Mouse (Mus musculus): Measurements from ENCODE around the gene Tubgcp6. TPM values are rescaled to one million over a fixed set of nuclear protein-coding genes. Genes with fewer than 3 reads are reported as not detected.

The Tubgcp6 gene
- total RNA-seq, 2 experiments from 2014 or later = 20.2 to 23.4 TPM

- no peak for ATAC-seq (replicated peaks; ENCODE audit: poor library complexity, severe bottlenecking)
Measured at GRCm38 (mm10) chr15:89143134-89143533, 20.2 kb upstream of the Tubgcp6 start.

GRCm38 (mm10) chr15:89141905-89142304, 19.0 kb upstream of the Tubgcp6 start:
- ATAC-seq (replicated peaks; ENCODE audit: poor library complexity, severe bottlenecking) = no peak

DNA sequence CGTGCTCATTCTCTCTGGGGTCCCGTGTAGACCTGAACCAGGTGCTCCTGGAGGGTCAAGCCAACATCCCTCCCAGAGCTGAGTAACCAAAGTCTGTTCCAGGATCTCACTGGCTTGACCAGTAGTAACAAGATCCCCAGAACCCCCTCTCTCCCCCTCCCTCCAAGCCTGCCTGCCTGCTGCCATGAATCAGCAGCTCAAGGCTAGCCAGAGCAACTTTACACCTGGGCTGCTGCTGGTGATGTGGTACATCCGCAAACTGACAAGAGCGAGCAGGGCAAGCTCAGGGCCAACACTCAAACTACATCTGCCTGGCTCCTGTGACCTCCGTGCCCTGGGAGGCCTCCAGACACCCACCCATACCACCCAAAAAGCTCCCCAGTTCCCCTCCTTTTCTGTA, 18.5 kb upstream of the Tubgcp6 start:
- no peak for ATAC-seq (replicated peaks; ENCODE audit: poor library complexity, severe bottlenecking)

DNA sequence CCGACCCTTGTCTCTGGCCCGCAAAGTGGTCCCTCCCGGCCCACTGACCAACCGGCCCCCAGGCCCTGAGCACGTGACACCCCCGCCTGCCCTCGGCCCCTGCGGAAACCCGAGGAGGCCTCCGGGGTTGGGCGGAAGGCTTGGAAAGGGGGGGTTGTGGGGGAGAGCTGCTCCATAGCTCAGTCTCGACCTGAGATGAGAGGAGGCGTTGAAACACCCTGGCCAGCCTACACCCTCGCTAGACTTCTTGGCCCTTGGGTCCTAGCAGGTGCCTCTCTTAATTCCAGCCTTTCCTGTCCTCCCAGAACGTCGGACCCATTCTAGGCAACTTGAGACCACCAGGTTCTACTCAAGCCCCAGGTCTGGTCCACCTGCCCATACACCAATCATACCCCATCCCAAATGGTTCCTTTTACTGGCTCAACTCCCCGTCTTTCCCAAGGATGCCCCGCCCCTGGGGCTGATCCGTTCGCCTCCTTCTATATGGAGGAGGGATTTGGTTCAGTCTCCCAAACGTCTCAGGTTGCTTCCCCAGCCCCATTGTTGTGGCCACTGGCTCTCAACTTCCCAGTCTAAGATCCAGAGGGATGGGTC, 17.8 kb upstream of the Tubgcp6 start, which contains the start of gene Mapk12:
TSS of gene Mapk12 (minus strand) at position 45 of the 594 bp plus-strand sequence.
- 0 out of 2 replicates have a peak, but pooled peaks have one; percentile 11 for ATAC-seq (replicated peaks; ENCODE audit: poor library complexity, severe bottlenecking)

- ATAC-seq (replicated peaks; ENCODE audit: poor library complexity, severe bottlenecking) = peak; percentile 7; the same call in 1 of the 2 replicates
Measured at GRCm38 (mm10) chr15:89140048-89140658, 17.2 kb upstream of the Tubgcp6 start.

DNA sequence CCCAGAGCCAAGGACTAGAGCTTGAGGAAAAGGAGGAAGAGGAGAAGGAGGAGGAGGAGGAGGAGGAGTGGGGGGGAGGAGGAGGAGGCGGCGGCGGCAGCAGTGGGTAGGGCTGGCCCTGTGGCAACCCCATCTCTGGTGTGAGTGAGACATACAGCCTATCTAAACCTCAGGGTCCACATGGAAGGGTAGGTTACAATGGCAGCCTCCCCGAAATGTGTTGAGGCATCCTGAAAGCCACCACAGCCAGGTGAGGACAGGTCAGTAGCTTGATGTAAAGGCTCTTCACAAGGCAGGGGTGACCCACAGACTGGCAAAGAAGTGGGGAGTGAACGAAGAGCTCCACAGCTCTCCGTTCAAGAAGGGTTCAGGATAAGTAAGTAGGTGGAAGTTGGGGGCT, 15.6 kb upstream of the Tubgcp6 start:
- no peak for ATAC-seq (replicated peaks; ENCODE audit: poor library complexity, severe bottlenecking)

DNA sequence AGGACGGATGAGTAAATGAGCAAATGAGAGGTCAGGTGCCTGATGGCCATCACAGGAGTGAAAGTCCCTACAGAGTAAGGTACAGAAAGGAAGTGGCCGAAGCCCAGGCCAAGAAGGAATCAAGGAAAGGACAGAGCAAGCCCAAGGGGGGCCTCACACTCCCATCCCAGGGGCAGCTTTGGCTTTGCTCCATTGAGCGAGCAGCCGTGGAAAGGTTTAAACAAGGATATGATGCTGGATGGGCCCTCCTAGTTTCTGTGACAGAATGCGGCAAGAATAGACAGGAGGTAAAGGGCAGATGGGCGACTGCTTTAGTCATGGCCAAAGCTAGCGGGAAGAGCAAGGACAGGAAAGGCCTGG, 15.1 kb upstream of the Tubgcp6 start:
- no peak for ATAC-seq (replicated peaks; ENCODE audit: poor library complexity, severe bottlenecking)

DNA sequence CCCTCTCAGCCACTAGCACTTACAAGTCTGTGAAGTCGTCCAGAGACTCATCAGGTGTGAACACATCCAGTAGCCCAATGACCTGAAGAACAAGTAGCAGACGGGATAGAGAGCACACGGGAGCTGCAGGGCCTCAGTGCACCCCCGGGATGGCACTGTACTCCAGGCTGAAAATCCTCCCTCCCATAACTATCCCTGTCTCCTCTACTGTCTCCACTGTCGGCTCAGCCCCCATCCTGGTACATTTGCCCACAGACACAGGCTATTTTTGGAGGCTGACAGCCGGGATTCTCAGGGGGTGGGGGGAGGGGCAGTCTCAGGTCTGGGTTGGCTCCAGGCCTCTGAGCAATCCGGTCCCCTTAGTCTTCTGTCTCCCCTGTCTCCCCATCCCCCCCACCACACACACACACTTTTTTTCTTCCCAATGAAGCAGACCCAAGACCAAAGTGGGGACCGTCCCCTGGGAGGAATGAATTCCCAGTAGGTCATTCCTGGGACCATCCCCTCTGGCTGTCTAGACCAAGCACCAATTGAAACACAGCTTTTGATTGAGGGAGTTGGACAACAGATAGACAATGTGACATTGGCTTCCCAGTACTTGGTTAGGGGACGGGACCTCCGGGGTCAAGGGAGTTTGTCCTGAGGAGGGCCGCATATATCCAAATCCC, 14.6 kb upstream of the Tubgcp6 start:
- no peak for ATAC-seq (replicated peaks; ENCODE audit: poor library complexity, severe bottlenecking)

DNA sequence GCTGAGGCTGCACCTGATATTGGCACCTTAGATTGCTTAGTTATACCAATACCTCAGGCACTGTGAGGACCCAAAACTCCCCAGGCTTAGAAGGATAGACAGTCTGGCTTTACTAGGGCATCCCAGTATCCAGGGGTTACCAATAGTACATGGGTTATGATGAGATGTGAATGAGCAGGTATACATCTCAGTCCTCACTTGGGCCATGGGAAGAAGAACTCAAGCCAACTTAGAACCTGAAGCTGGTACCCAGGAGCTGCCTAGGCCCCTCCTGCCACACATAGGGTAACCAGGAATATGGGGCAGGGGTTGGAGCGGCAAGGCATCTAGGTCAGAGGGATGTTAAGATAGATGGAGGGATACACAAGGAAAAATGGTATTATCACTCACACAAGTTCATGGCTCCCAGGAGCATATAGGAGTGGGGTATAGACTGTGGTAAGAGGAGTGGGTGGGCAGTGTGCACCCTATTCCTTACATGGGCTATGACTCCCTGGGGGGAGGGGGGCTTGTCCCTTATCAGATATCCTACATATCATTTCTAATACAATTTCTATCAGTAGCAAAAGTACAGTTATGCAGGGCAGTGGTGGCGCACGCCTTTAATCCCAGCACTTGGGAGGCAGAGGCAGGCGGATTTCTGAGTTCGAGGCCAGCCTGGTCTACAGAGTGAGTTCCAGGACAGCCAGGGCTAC, 13.7 kb upstream of the Tubgcp6 start:
- ATAC-seq (replicated peaks; ENCODE audit: poor library complexity, severe bottlenecking) = no peak

DNA sequence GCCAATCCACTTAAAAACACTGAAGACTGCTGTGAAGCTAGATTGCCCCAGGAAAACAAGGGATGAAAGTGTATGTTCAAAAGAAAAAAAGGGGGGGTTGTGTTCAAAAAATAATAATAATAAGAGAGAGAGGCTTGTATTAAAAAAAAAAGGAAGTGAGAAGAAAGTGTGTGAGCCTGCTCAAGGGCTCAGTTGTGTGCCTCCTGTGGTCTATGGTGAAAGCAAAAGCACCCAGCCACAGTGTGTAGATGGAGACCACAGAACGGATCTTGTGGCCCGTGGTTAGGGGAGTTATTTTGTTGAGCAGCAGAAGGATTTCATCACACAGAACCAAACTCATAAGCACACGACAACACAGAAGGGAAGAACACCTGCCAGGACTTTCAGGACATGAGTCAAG, 8.4 kb upstream of the Tubgcp6 start:
- ATAC-seq (replicated peaks; ENCODE audit: poor library complexity, severe bottlenecking) = peak; percentile 80

DNA sequence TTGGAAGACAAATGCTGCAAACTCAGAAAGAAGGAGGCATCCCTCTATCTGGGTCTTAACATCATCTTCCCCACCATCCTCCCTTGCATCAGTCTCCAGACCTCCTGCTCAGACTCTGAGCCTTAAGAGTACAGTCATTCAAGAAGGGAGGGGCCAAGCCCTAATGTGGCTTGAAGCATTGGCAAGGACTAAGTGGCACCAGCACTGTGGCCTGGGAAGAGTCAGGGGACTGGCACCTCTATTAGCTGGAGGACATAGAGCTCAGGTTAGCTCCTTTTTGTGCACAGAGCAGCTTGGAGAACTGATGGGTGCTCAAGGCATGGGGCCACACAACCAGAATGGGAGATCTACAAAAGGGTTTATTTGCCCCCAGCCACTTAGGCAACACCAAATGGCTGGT, 7.3 kb upstream of the Tubgcp6 start:
- ATAC-seq (replicated peaks; ENCODE audit: poor library complexity, severe bottlenecking) = no peak

- peak; percentile 55 for ATAC-seq (replicated peaks; ENCODE audit: poor library complexity, severe bottlenecking)
Measured at GRCm38 (mm10) chr15:89128382-89129350, 5.8 kb upstream of the Tubgcp6 start, which contains the start of gene Hdac10. Hdac10 (minus strand) TSS chr15:89128700.

DNA sequence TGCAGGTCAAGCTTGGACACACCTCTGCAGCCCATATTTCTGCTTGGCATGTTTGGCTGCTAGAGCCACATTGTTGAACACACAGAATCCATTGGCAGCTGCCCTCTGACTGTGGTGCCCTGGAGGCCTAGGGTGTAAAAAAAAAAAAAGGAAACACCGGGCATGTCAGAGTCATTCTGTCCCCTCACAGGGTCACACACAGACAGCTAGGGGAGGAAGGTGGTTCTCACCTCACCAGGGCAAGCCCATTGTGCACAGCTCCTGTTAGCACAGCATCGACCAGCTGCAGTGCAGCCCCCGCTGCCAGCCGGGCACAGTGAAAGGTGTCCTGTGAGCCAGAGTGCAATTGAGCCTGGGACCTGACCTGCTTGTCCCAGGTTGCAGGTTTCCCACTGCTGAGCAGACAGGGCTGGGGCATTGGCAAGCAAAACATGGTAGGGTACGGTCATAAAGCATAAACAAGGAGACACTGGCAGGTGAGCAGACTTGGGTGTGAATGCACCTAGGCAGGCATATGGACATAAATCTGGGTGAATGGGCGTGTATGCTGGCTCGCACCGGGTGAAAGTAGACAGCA, 4.5 kb upstream of the Tubgcp6 start:
- no peak for ATAC-seq (replicated peaks; ENCODE audit: poor library complexity, severe bottlenecking)

DNA sequence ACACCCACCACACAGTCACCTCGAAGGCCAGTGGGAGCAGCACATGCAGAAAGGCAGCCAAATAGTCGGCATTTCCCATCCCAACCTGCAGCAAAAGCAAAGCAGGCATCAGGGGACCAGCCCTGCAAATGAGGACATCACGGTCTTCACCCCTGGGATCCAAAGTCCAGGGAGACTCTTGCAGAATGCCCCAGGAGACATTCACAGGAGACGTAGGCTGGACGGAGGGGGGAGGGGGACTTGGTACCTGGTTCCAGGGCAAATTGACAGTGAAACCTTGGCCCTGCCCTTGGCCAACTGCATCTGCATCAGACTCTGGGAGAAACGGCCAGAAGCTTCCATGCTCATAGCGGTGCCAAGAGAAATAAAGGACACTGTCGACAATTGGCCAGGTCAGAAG, 3.7 kb upstream of the Tubgcp6 start:
- no peak for ATAC-seq (replicated peaks; ENCODE audit: poor library complexity, severe bottlenecking)

DNA sequence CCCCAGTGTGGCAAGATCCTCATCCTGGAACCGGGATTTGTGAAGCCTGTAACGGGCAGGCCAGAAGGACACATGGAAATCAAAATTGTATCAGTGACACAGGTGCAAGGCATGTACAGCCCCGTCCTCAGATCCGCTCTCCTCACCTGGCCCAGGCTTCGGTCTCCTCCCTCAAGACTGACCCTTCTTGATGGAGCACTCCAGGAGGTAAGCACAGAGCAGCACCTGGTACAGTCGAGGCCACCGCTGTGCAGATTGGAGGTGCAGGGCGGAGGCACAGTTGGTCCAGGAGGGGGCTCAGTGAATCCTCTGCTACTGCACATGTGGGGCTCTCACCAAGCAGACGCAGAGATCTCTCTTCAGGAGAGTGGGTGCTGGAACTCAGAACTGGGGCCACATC, 2.4 kb upstream of the Tubgcp6 start:
- ATAC-seq (replicated peaks; ENCODE audit: poor library complexity, severe bottlenecking) = no peak

GRCm38 (mm10) chr15:89124312-89124711, 1.4 kb upstream of the Tubgcp6 start:
- ATAC-seq (replicated peaks; ENCODE audit: poor library complexity, severe bottlenecking) = no peak

DNA sequence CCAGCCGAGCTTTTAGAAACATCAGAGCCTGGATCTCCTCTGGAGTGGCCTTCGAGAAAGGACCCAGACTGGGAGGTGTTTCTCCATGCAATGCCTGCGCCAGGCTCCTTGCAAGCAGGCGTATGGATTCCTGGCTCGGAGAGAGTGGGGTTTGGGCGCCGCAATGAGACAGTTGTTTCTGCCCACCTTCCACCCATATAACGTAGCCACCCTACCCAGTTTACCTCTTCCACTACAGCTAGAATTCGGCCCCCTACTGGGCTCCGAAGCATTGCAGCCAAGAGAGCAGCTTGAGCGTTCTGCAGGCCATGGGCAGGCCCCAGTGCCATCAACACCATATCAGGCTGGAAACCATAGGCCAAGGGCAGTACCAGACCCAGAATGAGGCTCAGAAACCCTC, 683 bp upstream of the Tubgcp6 start:
- no peak for ATAC-seq (replicated peaks; ENCODE audit: poor library complexity, severe bottlenecking)

- ATAC-seq (replicated peaks; ENCODE audit: poor library complexity, severe bottlenecking) = peak; percentile 63
Measured at GRCm38 (mm10) chr15:89118007-89118406, 4.9 kb downstream of the Tubgcp6 start.

DNA sequence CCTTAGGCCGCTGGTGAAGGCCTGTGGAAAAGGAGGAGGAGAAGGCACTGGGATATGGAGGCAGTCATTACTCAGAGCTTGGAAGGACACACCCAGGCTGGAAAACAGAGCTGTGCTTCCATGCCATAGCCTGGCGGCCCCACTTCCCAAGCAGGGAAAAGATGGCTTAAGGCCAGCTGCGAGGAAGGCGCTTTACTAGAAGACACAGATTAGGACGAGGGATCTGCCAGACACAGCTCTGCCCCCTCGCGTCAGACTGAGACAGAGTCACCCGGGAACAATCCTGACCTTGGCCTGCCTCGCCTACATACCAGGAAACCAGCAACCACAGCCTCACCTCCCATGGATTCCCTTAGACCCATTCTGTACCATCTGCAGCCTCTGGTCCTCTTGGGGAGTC, 12.8 kb downstream of the Tubgcp6 start:
- ATAC-seq (replicated peaks; ENCODE audit: poor library complexity, severe bottlenecking) = no peak

DNA sequence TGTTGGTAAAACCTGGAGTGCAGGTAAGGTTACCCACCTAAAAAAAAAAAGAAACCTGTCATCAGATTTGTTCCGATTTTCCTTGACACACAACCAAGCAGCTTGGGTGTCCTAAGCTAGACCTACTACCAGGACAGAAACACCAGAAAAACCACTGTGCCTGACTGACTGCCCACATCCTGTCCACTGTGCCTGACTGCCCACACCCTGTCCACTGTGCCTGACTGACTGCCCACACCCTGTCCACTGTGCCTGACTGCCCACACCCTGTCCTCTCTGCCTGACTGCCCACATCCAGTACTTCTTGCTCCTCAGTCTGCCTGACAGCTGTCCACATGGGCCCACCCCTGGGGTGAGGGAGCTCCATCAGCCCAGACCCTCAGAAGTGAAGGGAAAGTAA, 15.9 kb downstream of the Tubgcp6 start:
- no peak for ATAC-seq (replicated peaks; ENCODE audit: poor library complexity, severe bottlenecking)

Measured in granulocyte monocyte progenitor cell, adult 5-6 weeks (primary cell).